Mouse (Mus musculus): ENCODE measurements around the gene Foxj3. TPM values are rescaled to one million over a fixed set of nuclear protein-coding genes. Genes with fewer than 3 reads are reported as not detected.

The Foxj3 gene
- total RNA-seq, 1 experiment: 17.7 TPM

- Histone ChIP-seq H3K27ac (ENCODE audit: insufficient read depth, low read depth, low read length, poor library complexity, severe bottlenecking) (no peak overlapping the region), H3K9ac (ENCODE audit: insufficient read depth, low read depth, low read length, poor library complexity, severe bottlenecking) (no peak overlapping the region), H3K4me3 (ENCODE audit: insufficient read depth in 1 of 2, low read depth in 1 of 2, low read length in 2 of 2, poor library complexity in 1 of 2, severe bottlenecking in 1 of 2) (no peak overlapping the region), H3K9me3 (ENCODE audit: control insufficient read depth, insufficient read depth, low read depth, low read length) (no peaks in the 10 kb centered on the region), H3K36me3 (ENCODE audit: control insufficient read depth, insufficient read depth, low read length, poor library complexity, severe bottlenecking) (no peaks in the 10 kb centered on the region), H3K4me1 (ENCODE audit: control insufficient read depth in 2 of 2, insufficient read depth in 2 of 2, low read length in 2 of 2, poor library complexity in 1 of 2) (no peaks in the 10 kb centered on the region)
- no peak for DNase-seq (ENCODE audit: low read depth, low spot score)
- in situ Hi-C loops (cut with MboI; ENCODE audit: low sequenced_read_pairs in 2 of 2, unreplicated experiment in 2 of 2): no loop called here
- TF ChIP-seq HCFC1 (IDR thresholded peaks at IDR 0.05; ENCODE audit: borderline replicate concordance, insufficient read depth, low read length) (no peak), CHD2 (IDR thresholded peaks at IDR 0.05; ENCODE audit: low read depth, low read length) (no peak), MAFK (IDR thresholded peaks at IDR 0.05; ENCODE audit: insufficient read depth, low read depth, low read length) (no peak), ZC3H11A (IDR thresholded peaks at IDR 0.05; ENCODE audit: borderline replicate concordance, low read depth, low read length) (no peak), ZNF384 (IDR thresholded peaks at IDR 0.05; ENCODE audit: low read depth, low read length) (no peak)
Observed at GRCm38 (mm10) chr4:119671164-119671563, 134.4 kb downstream of the Foxj3 start.

GRCm38 (mm10) chr4:119672685-119673084, 135.9 kb downstream of the Foxj3 start:
- in situ Hi-C loops (cut with MboI; ENCODE audit: low sequenced_read_pairs in 2 of 2, unreplicated experiment in 2 of 2): no loop called here
- TF ChIP-seq ZNF384 (IDR thresholded peaks at IDR 0.05; ENCODE audit: low read depth, low read length) (no peak), MAFK (IDR thresholded peaks at IDR 0.05; ENCODE audit: insufficient read depth, low read depth, low read length) (no peak), CHD2 (IDR thresholded peaks at IDR 0.05; ENCODE audit: low read depth, low read length) (no peak), ZC3H11A (IDR thresholded peaks at IDR 0.05; ENCODE audit: borderline replicate concordance, low read depth, low read length) (no peak)
- DNase-seq (ENCODE audit: low read depth, low spot score): no peak
- H3K9me3 ChIP-seq (ENCODE audit: control insufficient read depth, insufficient read depth, low read depth, low read length): no peaks in the 10 kb centered on the region
- no peaks in the 10 kb centered on the region for H3K36me3 ChIP-seq (ENCODE audit: control insufficient read depth, insufficient read depth, low read length, poor library complexity, severe bottlenecking)
- H3K27ac ChIP-seq (ENCODE audit: insufficient read depth, low read depth, low read length, poor library complexity, severe bottlenecking): no peak overlapping the region
- no peaks in the 10 kb centered on the region; a peak in 1 of 4 replicates for H3K4me1 ChIP-seq (ENCODE audit: control insufficient read depth in 2 of 2, insufficient read depth in 2 of 2, low read length in 2 of 2, poor library complexity in 1 of 2)
- H3K9ac ChIP-seq (ENCODE audit: insufficient read depth, low read depth, low read length, poor library complexity, severe bottlenecking): no peak overlapping the region
- H3K4me3 ChIP-seq (ENCODE audit: insufficient read depth in 1 of 2, low read depth in 1 of 2, low read length in 2 of 2, poor library complexity in 1 of 2, severe bottlenecking in 1 of 2): no peak overlapping the region

Other genes with a start within 250 kb of the Foxj3 start
- 574 and 855 TPM in 2 replicates for gene Ybx1, start 242.4 kb upstream of the Foxj3 start, total RNA-seq (2012; rRNA removed)
- 101 and 127 TPM in 2 replicates for gene Ppih, start 216.5 kb upstream of the Foxj3 start, total RNA-seq (2012; rRNA removed)
- 2.7 and 3.1 TPM in 2 replicates for gene Ccdc30, start 121.5 kb upstream of the Foxj3 start, total RNA-seq (2012; rRNA removed)
- gene Ppcs, start 114.6 kb upstream of the Foxj3 start, total RNA-seq (2012; rRNA removed): 23.9 and 30.4 TPM in 2 replicates
- gene Zmynd12, start 114.2 kb upstream of the Foxj3 start, total RNA-seq (2012; rRNA removed): not detected in 2 replicates
- 1.1 and 1.5 TPM in 2 replicates for gene Rimkla, start 44.4 kb upstream of the Foxj3 start, total RNA-seq (2012; rRNA removed)
- gene Frg2f1, start 2.5 kb downstream of the Foxj3 start, total RNA-seq (2012; rRNA removed): 3.1 and 5.2 TPM in 2 replicates
- not detected in 2 replicates for gene Guca2a, start 100.7 kb downstream of the Foxj3 start, total RNA-seq (2012; rRNA removed)
- not detected in 2 replicates for gene Guca2b, start 122.0 kb downstream of the Foxj3 start, total RNA-seq (2012; rRNA removed)
- 1.4 TPM in 2 replicates for gene Hivep3, start 196.8 kb downstream of the Foxj3 start, total RNA-seq (2012; rRNA removed)